Mouse (Mus musculus): ENCODE data around the gene Zbed6. TPM values are rescaled to one million over a fixed set of nuclear protein-coding genes. Genes with fewer than 3 reads are reported as not detected.

Gene Zbed6
- total and polyA plus RNA-seq, 3 experiments: 1.7 to 5.3 (median 2.9) TPM

DNA sequence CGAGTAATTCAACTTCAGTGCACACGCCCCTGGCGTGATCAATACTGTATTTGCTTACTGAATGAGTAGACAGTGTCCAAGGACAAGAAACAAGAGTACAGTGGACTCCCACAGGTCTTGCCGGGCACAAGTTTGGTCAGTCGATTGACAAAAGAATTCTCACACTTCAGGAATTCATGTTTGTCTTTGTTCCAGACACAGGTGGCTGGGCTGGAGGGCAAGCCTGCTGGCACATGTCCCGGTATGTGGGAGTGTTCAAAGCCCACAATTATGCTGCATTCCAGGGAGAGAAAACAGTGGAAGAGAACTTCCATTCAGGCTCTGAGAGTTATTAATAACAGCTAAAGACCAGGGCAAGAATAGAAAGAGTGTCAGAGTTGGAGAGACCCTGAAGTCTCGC lies 35.2 kb upstream of the Zbed6 start:
- no peaks in the 10 kb centered on the region for H3K79me2 ChIP-seq (replicated peaks; ENCODE audit: control insufficient read depth, extremely low read depth, insufficient read depth, poor library complexity, severe bottlenecking)
- no peak overlapping the region for H3K9ac ChIP-seq (ENCODE audit: insufficient read depth, low read depth)
- H3K4me1 ChIP-seq (ENCODE audit: control insufficient read depth in 1 of 2, insufficient read depth in 2 of 2): peaks cover 22 to 82% of the 10 kb centered on the region in 2 experiments
- H3K27me3 ChIP-seq (replicated peaks): no peaks in the 10 kb centered on the region
- dilution Hi-C loops (cut with MboI; ENCODE audit: extremely low pct_ligation_motif_present, extremely low pct_unique_long_range_greater_than_20kb, low sequenced_read_pairs): no loop called here
- no peak overlapping the region for H3K4me2 ChIP-seq (ENCODE audit: insufficient read depth, low read depth, poor library complexity, severe bottlenecking)
- no peak for DNase-seq (ENCODE audit: extremely low read depth)
- no peak for TF ChIP-seq NELFE (IDR thresholded peaks at IDR 0.05; ENCODE audit: low read depth, low read length)
- no peak for TF ChIP-seq RCOR1 (conservative IDR thresholded peaks at IDR 0.05; ENCODE audit: low read depth, low read length)
- no peak for TF ChIP-seq MAX (IDR thresholded peaks at IDR 0.05; ENCODE audit: low read length)
- TF ChIP-seq EP300 (IDR thresholded peaks at IDR 0.05; ENCODE audit: low read length): no peak
- TF ChIP-seq JUN (IDR thresholded peaks at IDR 0.05; ENCODE audit: insufficient read depth, low read depth, low read length): no peak
- TF ChIP-seq MAZ (IDR thresholded peaks at IDR 0.05; ENCODE audit: low read depth, low read length): no peak
- TF ChIP-seq UBTF (IDR thresholded peaks at IDR 0.05; ENCODE audit: low read depth, low read length): no peak
- TF ChIP-seq POLR2AphosphoS2 (IDR thresholded peaks at IDR 0.05; ENCODE audit: low read depth, low read length): no peak
- no peak for TF ChIP-seq ZMIZ1 (IDR thresholded peaks at IDR 0.05; ENCODE audit: low read depth, low read length)
- TF ChIP-seq ZKSCAN1 (IDR thresholded peaks at IDR 0.05; ENCODE audit: borderline replicate concordance, low read depth, low read length): no peak
- no peak for TF ChIP-seq CHD1 (IDR thresholded peaks at IDR 0.05; ENCODE audit: low read depth, low read length)
- TF ChIP-seq GABPA (IDR thresholded peaks at IDR 0.05; ENCODE audit: insufficient replicate concordance, low read depth, low read length): no peak
- TF ChIP-seq HCFC1 (IDR thresholded peaks at IDR 0.05; ENCODE audit: low read depth, low read length): no peak
- in situ Hi-C loops (cut with MboI; ENCODE audit: low pct_ligation_motif_present, low pct_unique_long_range_greater_than_20kb, low sequenced_read_pairs): no loop called here
- no peaks in the 10 kb centered on the region for H3K9me3 ChIP-seq (replicated peaks; ENCODE audit: low read length)
- H3K36me3 ChIP-seq (replicated peaks in 1 of 2; ENCODE audit: control insufficient read depth in 1 of 2, insufficient read depth in 1 of 2, low read length in 1 of 2): peaks cover 0 to 4% of the 10 kb centered on the region in 2 experiments
- H3K27ac ChIP-seq (ENCODE audit: insufficient read depth, low read depth): no peak overlapping the region; the same call in 1 of the 2 replicates
- no peak overlapping the region for H3K4me3 ChIP-seq (replicated peaks in 1 of 3; ENCODE audit: low read depth in 2 of 3, low read length in 2 of 3, poor library complexity in 1 of 3)

DNA sequence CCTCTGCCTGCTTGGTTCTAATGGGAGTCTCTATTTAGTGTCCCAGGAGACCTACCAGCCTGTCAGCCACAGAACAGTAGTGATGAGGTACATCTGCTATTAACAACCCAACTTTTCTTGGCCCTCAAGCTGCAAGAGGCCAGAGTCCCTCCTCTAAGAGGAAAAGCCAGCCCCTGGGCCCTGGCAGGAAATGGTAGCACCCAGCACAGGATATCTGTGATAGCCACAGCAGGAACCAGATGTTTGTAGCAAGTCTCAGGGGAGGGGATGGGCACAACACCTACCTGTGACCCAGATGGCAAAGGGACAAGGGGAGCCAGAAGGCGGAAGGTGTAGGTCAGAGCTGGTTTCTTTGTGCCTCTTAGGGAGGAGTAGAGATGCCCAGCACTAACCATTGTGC lies 34.2 kb upstream of the Zbed6 start:
- H3K27ac ChIP-seq (ENCODE audit: insufficient read depth, low read depth): peak overlapping the region; percentile 96
- no peaks in the 10 kb centered on the region for H3K9me3 ChIP-seq (replicated peaks; ENCODE audit: low read length)
- H3K79me2 ChIP-seq (replicated peaks; ENCODE audit: control insufficient read depth, extremely low read depth, insufficient read depth, poor library complexity, severe bottlenecking): no peaks in the 10 kb centered on the region
- peaks cover 23 to 85% of the 10 kb centered on the region in 2 experiments for H3K4me1 ChIP-seq (ENCODE audit: control insufficient read depth in 1 of 2, insufficient read depth in 2 of 2)
- H3K27me3 ChIP-seq (replicated peaks): no peaks in the 10 kb centered on the region
- in situ Hi-C loops (cut with MboI; ENCODE audit: low pct_ligation_motif_present, low pct_unique_long_range_greater_than_20kb, low sequenced_read_pairs) (no loop called here), dilution Hi-C loops (cut with MboI; ENCODE audit: extremely low pct_ligation_motif_present, extremely low pct_unique_long_range_greater_than_20kb, low sequenced_read_pairs) (no loop called here)
- H3K4me3 ChIP-seq (replicated peaks in 1 of 3; ENCODE audit: low read depth in 2 of 3, low read length in 2 of 3, poor library complexity in 1 of 3): peak overlapping the region in 1 of 3 experiments; percentile 15
- H3K9ac ChIP-seq (ENCODE audit: insufficient read depth, low read depth): peak overlapping the region; percentile 44; the same call in 1 of the 2 replicates
- peak; percentile 90 for DNase-seq (ENCODE audit: extremely low read depth)
- TF ChIP-seq E2F4 (IDR thresholded peaks at IDR 0.05; ENCODE audit: insufficient replicate concordance, low read depth, low read length) (no peak), ETS1 (conservative IDR thresholded peaks at IDR 0.05; ENCODE audit: low read depth, low read length) (peak; percentile 91), HCFC1 (IDR thresholded peaks at IDR 0.05; ENCODE audit: low read depth, low read length) (peak; percentile 40; the same call in 1 of the 2 replicates), POLR2A (IDR thresholded peaks at IDR 0.05; ENCODE audit: low read depth, low read length) (0 out of 2 replicates have a peak, but pooled peaks have one; percentile 28), JUN (IDR thresholded peaks at IDR 0.05; ENCODE audit: insufficient read depth, low read depth, low read length) (no peak), TCF12 (IDR thresholded peaks at IDR 0.05; ENCODE audit: low read depth, low read length) (peak; percentile 94), ZMIZ1 (IDR thresholded peaks at IDR 0.05; ENCODE audit: low read depth, low read length) (peak; percentile 49; the same call in 1 of the 2 replicates), NELFE (IDR thresholded peaks at IDR 0.05; ENCODE audit: low read depth, low read length) (no peak), IRF4 (IDR thresholded peaks at IDR 0.05; ENCODE audit: low read depth, low read length) (peak; percentile 56; the same call in 1 of the 2 replicates), ELF1 (IDR thresholded peaks at IDR 0.05; ENCODE audit: low read depth, low read length) (peak; percentile 58; the same call in 1 of the 2 replicates), NRF1 (IDR thresholded peaks at IDR 0.05; ENCODE audit: low read depth, low read length) (no peak), CHD2 (IDR thresholded peaks at IDR 0.05; ENCODE audit: low read length) (peak; percentile 61; the same call in 1 of the 2 replicates), UBTF (IDR thresholded peaks at IDR 0.05; ENCODE audit: low read depth, low read length) (no peak), EP300 (IDR thresholded peaks at IDR 0.05; ENCODE audit: low read length) (peak; percentile 68; the same call in 1 of the 2 replicates), TBP (conservative IDR thresholded peaks at IDR 0.05; ENCODE audit: low read depth, low read length) (0 out of 2 replicates have a peak, but pooled peaks have one; percentile 4), BHLHE40 (IDR thresholded peaks at IDR 0.05; ENCODE audit: low read depth, low read length) (peak; percentile 76), PAX5 (IDR thresholded peaks at IDR 0.05; ENCODE audit: low read length) (no peak), MAZ (IDR thresholded peaks at IDR 0.05; ENCODE audit: low read depth, low read length) (0 out of 2 replicates have a peak, but pooled peaks have one; percentile 31), ZC3H11A (IDR thresholded peaks at IDR 0.05; ENCODE audit: low read depth, low read length) (no peak), MEF2A (IDR thresholded peaks at IDR 0.05; ENCODE audit: borderline replicate concordance, low read depth, low read length) (peak; percentile 76; the same call in 1 of the 2 replicates), RCOR1 (conservative IDR thresholded peaks at IDR 0.05; ENCODE audit: low read depth, low read length) (no peak), USF2 (conservative IDR thresholded peaks at IDR 0.05; ENCODE audit: low read depth, low read length) (no peak)
- no peaks in the 10 kb centered on the region for H3K36me3 ChIP-seq (replicated peaks in 1 of 2; ENCODE audit: control insufficient read depth in 1 of 2, insufficient read depth in 1 of 2, low read length in 1 of 2)
- peak overlapping the region; percentile 79 for H3K4me2 ChIP-seq (ENCODE audit: insufficient read depth, low read depth, poor library complexity, severe bottlenecking)

All from CH12.LX (cell line).